Mouse (Mus musculus): ENCODE measurements around the gene Polr3g. TPM values are rescaled to one million over a fixed set of nuclear protein-coding genes. Genes with fewer than 3 reads are reported as not detected.
A peak's percentile ranks its signal among the peaks of the same experiment; 100 is the strongest.

Gene Polr3g
- 7.9 and 8.7 TPM in 2 replicates for total RNA-seq (2014; rRNA removed)
- polyA plus RNA-seq (2012; rRNA removed): 1.9 and 4.2 TPM in 2 replicates

DNA sequence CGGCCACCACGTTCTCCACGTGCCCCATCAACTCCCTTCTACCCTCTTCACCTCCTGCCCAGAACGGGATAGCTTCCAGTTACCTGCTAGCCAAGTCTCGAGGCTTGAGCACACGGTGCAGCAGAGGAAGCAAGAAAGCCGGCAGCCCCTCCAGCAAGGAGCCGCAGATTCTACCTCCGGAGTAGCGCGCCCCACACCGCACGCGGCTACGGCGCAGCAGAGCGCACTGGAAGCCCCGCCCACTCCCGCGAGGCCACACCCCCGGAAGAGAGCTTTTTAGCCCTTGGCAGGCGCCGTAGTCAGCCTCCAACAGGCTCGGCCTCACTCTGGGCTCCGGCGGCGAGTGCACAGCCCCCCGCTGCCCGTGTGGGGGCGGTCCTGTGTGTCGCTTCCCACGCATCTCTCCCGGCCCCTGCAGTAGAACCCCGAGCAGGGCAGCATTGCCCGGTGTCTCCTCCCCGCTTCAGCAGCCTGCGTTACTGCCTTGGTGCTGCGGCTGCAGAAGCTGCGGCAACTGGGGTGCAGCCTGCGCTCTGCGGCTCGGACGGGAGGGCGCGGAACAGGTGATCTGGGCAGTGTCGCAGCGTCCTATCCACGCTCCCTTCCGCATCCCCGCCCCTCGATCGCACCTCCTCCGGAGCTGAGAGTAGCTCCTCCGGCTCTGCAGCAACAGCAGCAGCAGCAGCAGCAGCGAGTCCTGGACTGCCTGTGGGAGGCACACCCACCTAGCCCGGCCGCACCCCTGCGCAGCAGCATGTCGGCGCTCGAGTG is at the start of gene Polr3g, which contains the start of gene Mblac2:
TSS of gene Polr3g (minus strand) at position 239 of the 771 bp plus-strand sequence.
TSS of gene Mblac2 (plus strand) at position 567 of the 771 bp plus-strand sequence.
- Histone ChIP-seq H3K36me3 (ENCODE audit: control insufficient read depth, insufficient read depth, low read length) (no peaks in the 10 kb centered on the region), H3K79me2 (ENCODE audit: control insufficient read depth, insufficient read depth, low read length) (peaks cover 9% of the 10 kb centered on the region), H3K27me3 (ENCODE audit: control insufficient read depth, insufficient read depth, low read length) (no peaks in the 10 kb centered on the region), H3K4me3 (ENCODE audit: insufficient read depth, low read depth, low read length) (peak within 1 kb of the TSS; percentile 72), H3K9ac (ENCODE audit: low read depth, low read length) (peak within 1 kb of the TSS; percentile 82), H3K4me1 (ENCODE audit: control insufficient read depth, insufficient read depth, low read length) (peaks cover 8% of the 10 kb centered on the region), H3K27ac (replicated peaks; ENCODE audit: insufficient read depth, low read depth, low read length) (peak within 1 kb of the TSS; percentile 80)
- DNase-seq (ENCODE audit: extremely low read depth, low read depth, low spot score): peak; percentile 90
- TF ChIP-seq POLR2A (IDR thresholded peaks at IDR 0.05; ENCODE audit: extremely low read depth, insufficient read depth, low read length): peak; percentile 65; the same call in 1 of the 2 replicates
- no peak for TF ChIP-seq CTCF (IDR thresholded peaks at IDR 0.05; ENCODE audit: low read depth, low read length)
- WGBS: under 1% methylated on average over 61 of the region's 61 CpGs

GRCm38 (mm10) chr13:81760379-81760778 is 49.6 kb upstream of the Polr3g start:
- no peaks in the 10 kb centered on the region for H3K4me1 ChIP-seq (ENCODE audit: control insufficient read depth, insufficient read depth, low read length)
- WGBS: 23% methylated on average over 3 of the region's 3 CpGs

DNA sequence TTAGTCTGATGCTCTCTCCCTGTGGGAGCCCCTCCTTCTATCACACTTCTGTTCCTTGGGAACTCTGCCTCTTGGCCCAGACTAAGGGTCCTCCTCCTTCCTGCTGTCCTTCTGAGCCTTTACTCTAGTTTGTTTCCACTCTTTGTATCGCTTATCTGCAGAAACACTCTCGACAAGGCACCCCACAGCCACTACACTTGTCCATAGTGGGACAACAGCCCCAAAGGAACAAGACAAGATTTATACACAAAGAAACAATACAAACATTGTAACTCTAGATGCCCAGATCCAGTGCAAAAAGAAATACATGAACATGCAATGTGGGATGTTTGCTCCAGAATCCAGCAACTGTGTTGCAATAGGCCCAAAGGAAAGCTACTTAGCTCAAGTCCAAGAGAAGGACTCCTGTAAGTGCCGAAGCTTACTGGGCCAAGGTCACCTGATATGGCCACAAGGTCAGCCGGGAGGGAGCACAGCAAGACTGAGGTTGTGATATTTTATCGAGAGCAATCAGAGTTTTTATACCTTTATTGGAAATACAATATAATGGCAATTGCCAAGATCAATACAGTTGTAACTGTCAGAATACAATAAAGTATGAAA is 46.3 kb upstream of the Polr3g start:
- Histone ChIP-seq H3K27ac (replicated peaks; ENCODE audit: insufficient read depth, low read depth, low read length) (no peak overlapping the region), H3K36me3 (ENCODE audit: control insufficient read depth, insufficient read depth, low read length) (no peaks in the 10 kb centered on the region), H3K27me3 (ENCODE audit: control insufficient read depth, insufficient read depth, low read length) (no peaks in the 10 kb centered on the region), H3K4me1 (ENCODE audit: control insufficient read depth, insufficient read depth, low read length) (no peaks in the 10 kb centered on the region), H3K4me3 (ENCODE audit: insufficient read depth, low read depth, low read length) (no peak overlapping the region), H3K79me2 (ENCODE audit: control insufficient read depth, insufficient read depth, low read length) (no peaks in the 10 kb centered on the region), H3K9ac (ENCODE audit: low read depth, low read length) (no peak overlapping the region)
- DNase-seq (ENCODE audit: extremely low read depth, low read depth, low spot score): no peak
- TF ChIP-seq POLR2A (IDR thresholded peaks at IDR 0.05; ENCODE audit: extremely low read depth, insufficient read depth, low read length) (no peak), CTCF (IDR thresholded peaks at IDR 0.05; ENCODE audit: low read depth, low read length) (no peak)
- WGBS: 77% methylated on average over 5 of the region's 5 CpGs

More at GRCm38 (mm10) chr13:81760379-81760778, 49.6 kb upstream of the Polr3g start:
- Histone ChIP-seq H3K4me3 (ENCODE audit: insufficient read depth, low read depth, low read length) (no peak overlapping the region), H3K36me3 (ENCODE audit: control insufficient read depth, insufficient read depth, low read length) (no peaks in the 10 kb centered on the region), H3K79me2 (ENCODE audit: control insufficient read depth, insufficient read depth, low read length) (no peaks in the 10 kb centered on the region), H3K9ac (ENCODE audit: low read depth, low read length) (no peak overlapping the region), H3K27ac (replicated peaks; ENCODE audit: insufficient read depth, low read depth, low read length) (no peak overlapping the region), H3K27me3 (ENCODE audit: control insufficient read depth, insufficient read depth, low read length) (no peaks in the 10 kb centered on the region)
- peak; percentile 39 for TF ChIP-seq CTCF (IDR thresholded peaks at IDR 0.05; ENCODE audit: low read depth, low read length)
- no peak for TF ChIP-seq POLR2A (IDR thresholded peaks at IDR 0.05; ENCODE audit: extremely low read depth, insufficient read depth, low read length)
- DNase-seq (ENCODE audit: extremely low read depth, low read depth, low spot score): peak; percentile 66

GRCm38 (mm10) chr13:81755324-81755723 is 44.5 kb upstream of the Polr3g start:
- no peaks in the 10 kb centered on the region for H3K27me3 ChIP-seq (ENCODE audit: control insufficient read depth, insufficient read depth, low read length)
- 100% methylated on average over 1 of the region's 1 CpGs for WGBS
- no peaks in the 10 kb centered on the region; the same call in 1 of the 2 replicates for H3K36me3 ChIP-seq (ENCODE audit: control insufficient read depth, insufficient read depth, low read length)
- no peak for DNase-seq (ENCODE audit: extremely low read depth, low read depth, low spot score)
- H3K27ac ChIP-seq (replicated peaks; ENCODE audit: insufficient read depth, low read depth, low read length): no peak overlapping the region
- H3K4me3 ChIP-seq (ENCODE audit: insufficient read depth, low read depth, low read length): no peak overlapping the region
- H3K4me1 ChIP-seq (ENCODE audit: control insufficient read depth, insufficient read depth, low read length): no peaks in the 10 kb centered on the region
- no peak for TF ChIP-seq CTCF (IDR thresholded peaks at IDR 0.05; ENCODE audit: low read depth, low read length)
- no peak for TF ChIP-seq POLR2A (IDR thresholded peaks at IDR 0.05; ENCODE audit: extremely low read depth, insufficient read depth, low read length)
- no peak overlapping the region for H3K9ac ChIP-seq (ENCODE audit: low read depth, low read length)
- no peaks in the 10 kb centered on the region for H3K79me2 ChIP-seq (ENCODE audit: control insufficient read depth, insufficient read depth, low read length)

DNA sequence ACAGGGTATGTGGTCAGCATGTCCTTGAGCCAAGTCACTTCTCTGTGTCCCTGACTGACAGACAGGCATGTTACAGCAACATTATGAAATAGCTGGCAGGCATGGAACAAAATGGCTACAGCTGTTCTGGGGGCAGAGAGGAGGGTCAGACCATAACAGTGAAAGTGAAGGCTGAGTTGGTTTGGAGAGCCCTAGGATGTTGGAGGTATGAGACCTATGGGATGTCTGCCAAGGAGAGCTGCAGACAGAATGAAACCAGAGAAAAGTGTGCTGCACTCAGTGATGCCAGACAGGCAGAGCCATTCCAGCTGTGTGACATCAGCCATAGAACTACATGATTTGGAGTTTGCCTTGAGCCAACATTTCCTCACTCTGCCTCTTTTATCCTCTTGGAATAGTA is 44.1 kb upstream of the Polr3g start:
- TF ChIP-seq CTCF (IDR thresholded peaks at IDR 0.05; ENCODE audit: low read depth, low read length): no peak
- TF ChIP-seq POLR2A (IDR thresholded peaks at IDR 0.05; ENCODE audit: extremely low read depth, insufficient read depth, low read length): no peak
- no peaks in the 10 kb centered on the region for H3K4me1 ChIP-seq (ENCODE audit: control insufficient read depth, insufficient read depth, low read length)
- no peaks in the 10 kb centered on the region for H3K27me3 ChIP-seq (ENCODE audit: control insufficient read depth, insufficient read depth, low read length)
- H3K27ac ChIP-seq (replicated peaks; ENCODE audit: insufficient read depth, low read depth, low read length): no peak overlapping the region
- no peaks in the 10 kb centered on the region for H3K79me2 ChIP-seq (ENCODE audit: control insufficient read depth, insufficient read depth, low read length)
- H3K4me3 ChIP-seq (ENCODE audit: insufficient read depth, low read depth, low read length): no peak overlapping the region
- H3K9ac ChIP-seq (ENCODE audit: low read depth, low read length): no peak overlapping the region
- no peak for DNase-seq (ENCODE audit: extremely low read depth, low read depth, low spot score)
- H3K36me3 ChIP-seq (ENCODE audit: control insufficient read depth, insufficient read depth, low read length): no peaks in the 10 kb centered on the region; the same call in 1 of the 2 replicates

GRCm38 (mm10) chr13:81744092-81744396 is 33.2 kb upstream of the Polr3g start:
- Histone ChIP-seq H3K27ac (replicated peaks; ENCODE audit: insufficient read depth, low read depth, low read length) (no peak overlapping the region), H3K27me3 (ENCODE audit: control insufficient read depth, insufficient read depth, low read length) (no peaks in the 10 kb centered on the region), H3K79me2 (ENCODE audit: control insufficient read depth, insufficient read depth, low read length) (peaks cover 3% of the 10 kb centered on the region; the same call in 1 of the 2 replicates), H3K4me1 (ENCODE audit: control insufficient read depth, insufficient read depth, low read length) (no peaks in the 10 kb centered on the region), H3K9ac (ENCODE audit: low read depth, low read length) (no peak overlapping the region), H3K36me3 (ENCODE audit: control insufficient read depth, insufficient read depth, low read length) (no peaks in the 10 kb centered on the region), H3K4me3 (ENCODE audit: insufficient read depth, low read depth, low read length) (no peak overlapping the region)
- no peak for TF ChIP-seq POLR2A (IDR thresholded peaks at IDR 0.05; ENCODE audit: extremely low read depth, insufficient read depth, low read length)
- TF ChIP-seq CTCF (IDR thresholded peaks at IDR 0.05; ENCODE audit: low read depth, low read length): no peak
- no peak for DNase-seq (ENCODE audit: extremely low read depth, low read depth, low spot score)
- 27% methylated on average over 2 of the region's 2 CpGs for WGBS

Data from liver, adult 2 months (tissue).